Mouse (Mus musculus) central nervous system, embryonic 11.5 days (tissue): ENCODE results near the gene Thsd7b. TPM values are rescaled to one million over a fixed set of nuclear protein-coding genes. Genes with fewer than 3 reads are reported as not detected.

Experiments used
- polyA plus RNA-seq: library from polyadenylated mRNA; depleted of rRNA; stranded (reverse); fragments of >200 nt; gene quantifications from 2 replicates; pipeline ENCODE4 v1.2.3, GENCODE M21; 2012; rRNA removed

The Thsd7b gene
- 2.5 and 3.7 TPM in 2 replicates for polyA plus RNA-seq

DNA sequence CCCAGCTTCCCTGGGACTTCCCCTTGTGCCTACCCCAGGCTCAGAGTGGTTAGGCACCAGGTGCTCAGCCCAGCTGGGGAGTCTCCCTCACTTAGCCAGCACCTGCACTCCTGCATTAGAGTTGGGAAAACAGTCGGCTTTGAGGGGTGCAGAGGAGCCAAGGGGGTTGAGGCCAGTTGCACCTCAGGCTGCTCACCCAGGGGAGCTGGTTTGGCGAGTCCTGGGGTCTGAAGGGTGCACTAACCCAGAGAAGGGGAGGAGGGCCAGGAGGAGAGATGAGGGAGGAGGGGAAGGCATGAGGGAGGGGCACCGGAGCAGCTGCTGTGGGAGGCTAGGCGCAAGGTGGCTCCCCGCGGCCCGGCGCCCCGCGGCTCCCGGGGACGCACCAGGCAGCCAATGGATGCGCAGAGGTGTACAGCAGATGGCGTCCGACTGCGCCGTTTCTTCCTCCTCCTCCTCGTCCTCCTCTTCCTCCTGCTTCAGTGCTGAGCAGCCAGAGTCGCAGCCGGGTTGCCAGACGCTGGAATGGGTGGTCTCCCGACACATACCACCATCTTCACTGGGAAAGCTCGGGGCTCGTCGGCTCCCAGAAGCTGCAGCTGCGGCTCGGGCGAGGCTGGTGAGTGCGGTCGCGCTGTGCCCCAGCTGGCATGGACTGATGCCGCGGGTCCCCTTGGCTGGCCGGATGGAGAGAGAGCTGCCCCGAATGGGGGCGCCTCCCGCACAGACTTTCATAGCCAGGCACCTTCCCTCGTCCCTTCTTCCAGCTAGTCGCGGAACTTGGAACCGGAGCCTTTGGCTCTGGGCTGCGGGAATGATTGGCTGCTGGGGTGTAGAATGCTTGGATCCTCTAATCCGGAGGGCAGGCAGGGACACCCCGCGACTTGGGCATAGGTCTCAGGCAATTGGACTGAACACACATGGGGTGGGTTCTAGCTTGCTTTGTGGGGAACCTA, at the start of gene Thsd7b:
Gene Thsd7b, plus strand, starts transcription at position 321 of the 956 bp plus-strand sequence.

